Mouse (Mus musculus) cerebellum, adult 2 months (tissue): ENCODE measurements at regions not wholly inside any gene's neighbourhood (a gene's known extent, or its start where the extent isn't known, plus 50 kb on each side); places are given as distances from the start of the nearest gene placed in this dataset.

Experiments
- CTCF ChIP-seq: fragments of 200-500 bp; IDR thresholded peaks from 2 replicates; pipeline ENCODE4 v1.5.1; 2011; ENCODE audit warnings: low read depth, mild to moderate bottlenecking, control low read depth, low read length, moderate library complexity, borderline replicate concordance; ENCODE audit not compliant: insufficient read depth
- POLR2A ChIP-seq: fragments of 200-500 bp; IDR thresholded peaks from 2 replicates; pipeline ENCODE4 v1.6.1; 2011; ENCODE audit warnings: low read length, control low read depth, borderline replicate concordance; ENCODE audit not compliant: insufficient read depth

DNA sequence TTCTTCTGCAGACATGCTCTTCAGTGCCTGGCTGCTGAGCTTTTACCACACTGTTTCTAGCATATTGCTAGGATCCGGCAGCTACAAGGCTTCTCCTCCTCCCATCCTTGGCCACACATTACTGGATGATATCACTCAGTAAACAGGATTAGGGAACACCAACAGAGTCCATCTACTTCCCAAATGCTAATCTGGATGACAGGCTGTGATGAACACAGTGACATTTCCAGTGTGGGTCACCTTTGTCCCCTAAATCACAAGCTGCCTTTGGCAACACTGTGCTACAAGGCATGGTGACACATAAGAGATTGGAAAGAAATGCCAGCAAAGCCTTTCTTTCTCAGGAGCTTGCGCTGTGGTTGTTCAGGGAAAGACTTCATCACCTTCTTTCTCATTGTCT, 246.5 kb upstream of the Kcnq5 start:
- TF ChIP-seq POLR2A: no peak
- TF ChIP-seq CTCF: no peak
